Comparison of ENCODE assay signal across 16 mouse cellular contexts in the genomic region with DNA sequence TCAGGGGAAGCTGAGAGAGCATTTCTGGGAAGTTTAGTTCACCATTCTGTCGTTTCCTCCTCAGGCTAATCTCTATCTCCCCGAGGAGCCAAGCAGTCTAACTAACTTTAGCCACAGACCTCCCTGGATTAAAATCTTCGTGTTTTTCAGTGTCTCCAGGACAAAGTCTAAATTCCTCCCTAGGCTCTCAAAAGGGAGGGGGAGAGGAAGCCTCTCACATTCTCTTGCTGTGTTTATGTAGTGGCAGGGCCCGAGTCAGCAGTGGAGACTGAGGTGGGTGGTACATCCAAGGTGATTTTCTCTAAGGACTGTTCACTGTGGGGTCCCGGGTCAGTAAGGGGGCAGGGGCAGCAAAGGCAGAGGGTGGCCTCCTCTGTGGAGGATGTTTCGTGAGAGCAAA. TPM values are rescaled to one million over a fixed set of nuclear protein-coding genes. Genes with fewer than 3 reads are reported as not detected.
"Had no signal": no experiment of that assay in that cellular context is flagged by ENCODE, and none has a peak within 500 bp of the region (broad histone marks: within the 10 kb centered on the region; RNA-seq: fewer than 3 reads in every experiment).

No protein-coding gene starts in this region.

- H3K27ac ChIP-seq: hindbrain, embryonic 15.5 days; limb, embryonic 13.5 days; liver, embryonic 14.5 days; midbrain, embryonic 13.5 days; neural tube, embryonic 15.5 days had no signal

- H3K9ac ChIP-seq: hindbrain, embryonic 15.5 days; limb, embryonic 13.5 days; liver, embryonic 14.5 days; midbrain, embryonic 13.5 days; neural tube, embryonic 15.5 days had no signal

- H3K36me3 ChIP-seq: hindbrain, embryonic 15.5 days; limb, embryonic 13.5 days; midbrain, embryonic 13.5 days; neural tube, embryonic 15.5 days had no signal

- H3K4me1 ChIP-seq: hindbrain, embryonic 15.5 days; midbrain, embryonic 13.5 days had no signal

- H3K4me2 ChIP-seq: hindbrain, embryonic 15.5 days; limb, embryonic 13.5 days; midbrain, embryonic 13.5 days; neural tube, embryonic 15.5 days had no signal

- H3K27me3 ChIP-seq: hindbrain, embryonic 15.5 days had no signal

- DNase-seq: layer of hippocampus, adult 9-11 months; layer of hippocampus, postnatal 36 days; left cerebral cortex, postnatal 4 days; lung, adult 18-20 months; thymus, adult 18-20 months; thymus, postnatal 14 days had no signal

- H3K4me3 ChIP-seq: hindbrain, embryonic 15.5 days; limb, embryonic 13.5 days; midbrain, embryonic 13.5 days; myocyte; neural tube, embryonic 15.5 days had no signal

- ATAC-seq: midbrain, embryonic 13.5 days had no signal

- H3K9me3 ChIP-seq: hindbrain, embryonic 15.5 days; limb, embryonic 13.5 days; midbrain, embryonic 13.5 days; neural tube, embryonic 15.5 days had no signal

RNA-seq across cellular contexts. Expression of gene Tmem125, which starts 6.0 kb away (rescaled TPM):
- total RNA-seq: megakaryocyte-erythroid progenitor cell, adult 5-6 weeks had no signal
- polyA plus RNA-seq: midbrain, embryonic 13.5 days; myocyte; neural tube, embryonic 11.5 days had no signal

RNA-seq across cellular contexts. Expression of gene 2610528J11Rik, which starts 11.0 kb away (rescaled TPM):
- total RNA-seq: layer of hippocampus, adult 18-20 months; layer of hippocampus, postnatal 36 days; left cerebral cortex, adult 8-10 months; megakaryocyte-erythroid progenitor cell, adult 5-6 weeks had no signal
- polyA plus RNA-seq: hindbrain, embryonic 15.5 days; myocyte; neural tube, embryonic 15.5 days had no signal

RNA-seq across cellular contexts. Expression of gene Tie1, which starts 47.9 kb away (rescaled TPM):
- polyA plus RNA-seq: myocyte had no signal
